Mouse (Mus musculus) lung, adult 2 months (tissue): ENCODE measurements around the gene Nrcam.

Source experiments
- CTCF ChIP-seq: fragments of 200-500 bp; IDR thresholded peaks from 2 replicates; pipeline ENCODE4 v1.5.1; 2011; ENCODE audit warnings: mild to moderate bottlenecking, low read length, control low read depth; ENCODE audit not compliant: insufficient read depth
- POLR2A ChIP-seq: fragments of 200-500 bp; IDR thresholded peaks from 2 replicates; pipeline ENCODE4 v1.6.1; 2011; ENCODE audit warnings: low read depth, mild to moderate bottlenecking, control low read depth, low read length, borderline replicate concordance; ENCODE audit errors: extremely low read depth

- TF ChIP-seq CTCF, result no peak
- no peak for TF ChIP-seq POLR2A
Measured at GRCm38 (mm10) chr12:44450930-44451329, 122.2 kb downstream of the Nrcam start.
